Mouse (Mus musculus) intestine, embryonic 14.5 days (tissue): Measurements from ENCODE around the gene Abcc2. TPM values are rescaled to one million over a fixed set of nuclear protein-coding genes. Genes with fewer than 3 reads are reported as not detected.

ENCODE experiments used
- ATAC-seq: fragments of 200-750 bp; cut with Nextera tagmentation; replicated peaks from 2 replicates; pipeline ENCODE4 v1.8.0; 2017; ENCODE audit warnings: low read depth, moderate number of reproducible peaks, moderate TSS enrichment, moderate library complexity; ENCODE audit not compliant: low FRiP score, low TSS enrichment
- DNase-seq: peaks from one replicate; pipeline ENCODE4 v3.0.0-alpha.2; 2018; ENCODE audit warnings: low spot score
- H3K27ac ChIP-seq: fragments of 300-500 bp; sonication (generic); 2 replicates; pipeline ENCODE4 v1.5.1; 2014; ENCODE audit warnings: low read depth, mild to moderate bottlenecking, control low read depth
- H3K27me3 ChIP-seq: fragments of 300-500 bp; sonication (generic); replicated peaks from 2 replicates; pipeline ENCODE4 v1.6.1; 2014; ENCODE audit warnings: low read length, control low read depth; ENCODE audit not compliant: control insufficient read depth, insufficient read depth
- H3K36me3 ChIP-seq: fragments of 300-500 bp; sonication (generic); 2 replicates; pipeline ENCODE4 v1.6.1; 2014; ENCODE audit warnings: low read length, control low read depth; ENCODE audit not compliant: control insufficient read depth, insufficient read depth
- H3K4me1 ChIP-seq: fragments of 300-500 bp; sonication (generic); replicated peaks from 2 replicates; pipeline ENCODE4 v1.6.1; 2014; ENCODE audit warnings: low read length, control low read depth, mixed read lengths; ENCODE audit not compliant: control insufficient read depth, insufficient read depth
- H3K4me2 ChIP-seq: fragments of 300-500 bp; sonication (generic); 2 replicates; pipeline ENCODE4 v1.6.1; 2014; ENCODE audit warnings: low read length
- H3K4me3 ChIP-seq: fragments of 300-500 bp; sonication (generic); 2 replicates; pipeline ENCODE4 v1.5.1; 2014; ENCODE audit warnings: low read depth, low read length, control low read depth, mixed read lengths
- H3K9ac ChIP-seq: fragments of 300-500 bp; sonication (generic); 2 replicates; pipeline ENCODE4 v1.6.1; 2014; ENCODE audit warnings: mild to moderate bottlenecking, low read length
- H3K9me3 ChIP-seq: fragments of 300-500 bp; sonication (generic); 2 replicates; pipeline ENCODE4 v1.6.1; 2016; ENCODE audit warnings: low read length, control low read depth; ENCODE audit not compliant: control insufficient read depth
- WGBS: fragments of 180-500 bp; shearing (Covaris S2); extraction: QIAGEN DNeasy Blood & Tissue Kit; methylation state at CpG from one replicate; pipeline ENCODE4 v1.1.7; 2014; 5-methylcytosine and 5-hydroxymethylcytosine counted together
- polyA plus RNA-seq: library from polyadenylated mRNA; unstranded; fragments of >200 nt; fragmentation: Nextera tagmentation; extraction: Ambion mirVana; gene quantifications from 2 replicates; pipeline ENCODE4 v1.2.1, GENCODE M21; 2014

The Abcc2 gene
- polyA plus RNA-seq, 1 experiment from 2014 or later, result 5.3 TPM

GRCm38 (mm10) chr19:43770584-43770983 lies 11.4 kb upstream of the Abcc2 start:
- Histone ChIP-seq H3K36me3 (0 out of 2 replicates have a peak, but pooled peaks cover 3% of the 10 kb centered on the region), H3K4me2 (no peak overlapping the region), H3K4me3 (no peak overlapping the region), H3K4me1 (0 out of 2 replicates have a peak, but pooled peaks cover 2% of the 10 kb centered on the region), H3K9ac (no peak overlapping the region), H3K27ac (no peak overlapping the region), H3K27me3 (no peaks in the 10 kb centered on the region), H3K9me3 (no peaks in the 10 kb centered on the region)
- ATAC-seq (no peak), DNase-seq (no peak)
- 64% methylated on average over 4 of the region's 4 CpGs for WGBS

GRCm38 (mm10) chr19:43771499-43771969 lies 10.5 kb upstream of the Abcc2 start:
- no peaks in the 10 kb centered on the region for H3K27me3 ChIP-seq
- no peak for DNase-seq
- 85% methylated on average over 5 of the region's 5 CpGs for WGBS

GRCm38 (mm10) chr19:43772311-43772710 lies 9.7 kb upstream of the Abcc2 start:
- Histone ChIP-seq H3K9ac (no peak overlapping the region), H3K4me1 (0 out of 2 replicates have a peak, but pooled peaks cover 3% of the 10 kb centered on the region), H3K4me3 (no peak overlapping the region), H3K27ac (no peak overlapping the region), H3K9me3 (no peaks in the 10 kb centered on the region), H3K36me3 (0 out of 2 replicates have a peak, but pooled peaks cover 3% of the 10 kb centered on the region), H3K4me2 (no peak overlapping the region), H3K27me3 (no peaks in the 10 kb centered on the region)
- WGBS, result 61% methylated on average over 6 of the region's 6 CpGs
- DNase-seq, result no peak
- ATAC-seq, result no peak

More at GRCm38 (mm10) chr19:43771499-43771969, 10.5 kb upstream of the Abcc2 start:
- no peak overlapping the region for H3K4me3 ChIP-seq
- H3K4me2 ChIP-seq, result no peak overlapping the region
- no peak for ATAC-seq
- H3K4me1 ChIP-seq, result 0 out of 2 replicates have a peak, but pooled peaks cover 3% of the 10 kb centered on the region
- H3K9ac ChIP-seq, result no peak overlapping the region
- H3K36me3 ChIP-seq, result 0 out of 2 replicates have a peak, but pooled peaks cover 3% of the 10 kb centered on the region
- H3K9me3 ChIP-seq, result no peaks in the 10 kb centered on the region
- H3K27ac ChIP-seq, result no peak overlapping the region

- 54% methylated on average over 10 of the region's 10 CpGs for WGBS
- H3K9ac ChIP-seq, result no peak overlapping the region
Observed at GRCm38 (mm10) chr19:43775433-43775832, 6.6 kb upstream of the Abcc2 start.

GRCm38 (mm10) chr19:43776561-43776960 lies 5.4 kb upstream of the Abcc2 start:
- H3K36me3 ChIP-seq, result no peaks in the 10 kb centered on the region
- H3K27ac ChIP-seq, result no peak overlapping the region
- no peak overlapping the region for H3K4me3 ChIP-seq
- no peaks in the 10 kb centered on the region for H3K9me3 ChIP-seq
- ATAC-seq (no peak), DNase-seq (no peak)
- H3K4me1 ChIP-seq, result 0 out of 2 replicates have a peak, but pooled peaks cover 3% of the 10 kb centered on the region
- H3K27me3 ChIP-seq, result no peaks in the 10 kb centered on the region
- H3K4me2 ChIP-seq, result no peak overlapping the region
- no peak overlapping the region for H3K9ac ChIP-seq
- WGBS, result 59% methylated on average over 4 of the region's 4 CpGs

More at GRCm38 (mm10) chr19:43775433-43775832, 6.6 kb upstream of the Abcc2 start:
- Histone ChIP-seq H3K4me2 (no peak overlapping the region), H3K27ac (no peak overlapping the region), H3K9me3 (no peaks in the 10 kb centered on the region), H3K36me3 (no peaks in the 10 kb centered on the region), H3K4me1 (0 out of 2 replicates have a peak, but pooled peaks cover 3% of the 10 kb centered on the region), H3K4me3 (no peak overlapping the region), H3K27me3 (no peaks in the 10 kb centered on the region)
- ATAC-seq (no peak), DNase-seq (no peak)

GRCm38 (mm10) chr19:43777308-43777707 lies 4.7 kb upstream of the Abcc2 start:
- 0 out of 2 replicates have a peak, but pooled peaks cover 3% of the 10 kb centered on the region for H3K4me1 ChIP-seq
- H3K9me3 ChIP-seq, result no peaks in the 10 kb centered on the region
- H3K36me3 ChIP-seq, result no peaks in the 10 kb centered on the region
- H3K27ac ChIP-seq, result no peak overlapping the region
- no peak overlapping the region for H3K4me3 ChIP-seq
- 59% methylated on average over 2 of the region's 2 CpGs for WGBS
- ATAC-seq (no peak), DNase-seq (no peak)
- no peaks in the 10 kb centered on the region for H3K27me3 ChIP-seq
- no peak overlapping the region for H3K9ac ChIP-seq
- H3K4me2 ChIP-seq, result no peak overlapping the region

GRCm38 (mm10) chr19:43780391-43780790 lies 1.6 kb upstream of the Abcc2 start:
- H3K4me2 ChIP-seq, result no peak overlapping the region
- H3K9ac ChIP-seq, result no peak overlapping the region
- H3K27me3 ChIP-seq, result no peaks in the 10 kb centered on the region
- H3K9me3 ChIP-seq, result no peaks in the 10 kb centered on the region
- no peaks in the 10 kb centered on the region for H3K36me3 ChIP-seq
- no peak overlapping the region for H3K27ac ChIP-seq
- H3K4me3 ChIP-seq, result no peak overlapping the region
- no peak for ATAC-seq
- no peak for DNase-seq
- 0 out of 2 replicates have a peak, but pooled peaks cover 3% of the 10 kb centered on the region for H3K4me1 ChIP-seq
- 69% methylated on average over 5 of the region's 5 CpGs for WGBS

- Histone ChIP-seq H3K27me3 (no peaks in the 10 kb centered on the region), H3K36me3 (no peaks in the 10 kb centered on the region), H3K4me3 (no peak overlapping the region), H3K4me1 (no peaks in the 10 kb centered on the region), H3K4me2 (no peak overlapping the region), H3K9ac (no peak overlapping the region), H3K27ac (no peak overlapping the region), H3K9me3 (no peaks in the 10 kb centered on the region)
- ATAC-seq (no peak), DNase-seq (no peak)
- 77% methylated on average over 8 of the region's 8 CpGs for WGBS
Observed at GRCm38 (mm10) chr19:43784761-43785160, 2.8 kb downstream of the Abcc2 start.
